Mouse (Mus musculus) ES-E14 (cell line): Measurements from ENCODE around the gene Fscb.

Source experiments
- CHD2 ChIP-seq: IDR thresholded peaks from 2 replicates; pipeline ENCODE4 v1.6.1; 2014; ENCODE audit warnings: mild to moderate bottlenecking, low read depth, low read length, inconsistent platforms
- HCFC1 ChIP-seq: IDR thresholded peaks from 2 replicates; pipeline ENCODE4 v1.6.1; 2012; ENCODE audit warnings: low read length, inconsistent platforms, borderline replicate concordance; ENCODE audit not compliant: insufficient read depth
- ZC3H11A ChIP-seq: IDR thresholded peaks from 2 replicates; pipeline ENCODE4 v1.6.1; 2012; ENCODE audit warnings: low read depth, mild to moderate bottlenecking, inconsistent platforms, low read length, borderline replicate concordance
- ZNF384 ChIP-seq: IDR thresholded peaks from 2 replicates; pipeline ENCODE4 v1.6.1; 2012; ENCODE audit warnings: low read depth, low read length, inconsistent platforms

- TF ChIP-seq ZC3H11A (no peak), CHD2 (no peak), ZNF384 (no peak), HCFC1 (no peak)
These were observed 875 bp downstream of the Fscb start for GRCm38 (mm10) chr12:64473615-64474014.
